Mouse (Mus musculus) R1 (cell line): ENCODE data around the gene Tead3.

Source experiments
- DNase-seq: peaks from one replicate; pipeline ENCODE4 v3.0.0-alpha.2; 2018; ENCODE audit warnings: low read depth, low spot score

Gene Tead3

DNA sequence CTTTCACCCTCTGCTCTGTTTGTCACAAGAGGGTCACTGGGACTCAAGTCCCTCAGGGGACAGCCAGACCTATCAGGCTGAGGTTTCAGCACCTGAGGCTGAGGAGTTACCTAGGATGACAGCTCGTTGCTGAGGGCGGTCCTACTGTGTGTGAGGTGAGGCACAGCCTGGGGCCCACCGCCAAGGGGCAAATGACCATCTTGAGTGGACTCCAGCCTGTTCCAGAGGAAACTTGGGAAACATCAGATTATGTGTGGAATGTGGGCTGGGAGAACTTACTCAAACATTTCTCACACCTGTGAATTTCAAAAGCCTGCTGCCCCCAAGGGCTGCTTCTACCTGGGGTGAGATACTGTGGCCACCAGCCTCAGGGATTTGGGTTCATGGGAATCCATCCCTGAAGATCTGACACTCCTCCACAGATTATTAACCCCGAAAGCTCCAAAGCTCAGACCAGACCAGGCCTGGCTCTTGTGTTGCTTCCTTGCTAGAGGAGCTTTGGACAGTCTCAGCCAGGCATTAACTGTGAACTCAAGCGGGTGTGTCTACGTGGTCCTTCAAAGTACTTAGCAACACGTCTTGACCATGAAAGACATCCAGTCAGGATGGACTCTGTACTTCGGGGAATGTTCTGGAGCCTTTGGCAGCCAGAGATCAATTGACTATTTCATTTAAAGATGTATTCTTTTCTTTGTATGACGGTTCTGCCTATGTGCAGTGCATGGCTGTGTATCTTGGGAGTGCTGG is 10.1 kb upstream of the Tead3 start:
- DNase-seq: no peak

DNA sequence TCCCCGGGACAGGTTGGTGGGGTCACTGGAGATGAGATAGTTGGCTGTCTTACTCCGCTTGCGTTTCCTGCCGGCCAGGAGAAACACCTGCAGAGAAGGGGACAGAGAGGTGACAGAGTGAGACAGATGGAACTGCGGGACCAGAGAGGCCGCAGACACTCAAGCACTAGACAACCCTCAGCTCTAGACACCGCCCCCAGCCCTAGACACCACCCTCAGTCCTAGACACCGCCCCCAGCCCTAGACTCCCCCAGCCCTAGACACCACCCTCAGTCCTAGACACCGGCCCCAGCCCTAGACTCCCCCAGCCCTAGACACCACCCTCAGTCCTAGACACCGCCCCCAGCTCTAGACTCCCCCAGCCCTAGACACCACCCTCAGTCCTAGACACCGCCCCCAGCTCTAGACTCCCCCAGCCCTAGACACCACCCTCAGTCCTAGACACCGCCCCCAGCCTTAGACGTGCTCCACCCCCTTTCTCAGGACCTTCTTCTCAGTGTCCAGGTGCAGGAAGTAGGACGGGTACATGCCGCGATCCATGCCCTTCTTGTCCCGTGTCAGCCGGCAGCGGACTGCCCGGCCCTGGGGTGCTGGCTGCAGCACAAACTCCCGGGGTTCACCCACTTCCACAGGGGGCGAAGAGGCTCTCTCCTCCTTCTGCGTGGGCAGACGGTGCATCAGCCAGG is 8.1 kb upstream of the Tead3 start:
- peak; percentile 85 for DNase-seq

DNA sequence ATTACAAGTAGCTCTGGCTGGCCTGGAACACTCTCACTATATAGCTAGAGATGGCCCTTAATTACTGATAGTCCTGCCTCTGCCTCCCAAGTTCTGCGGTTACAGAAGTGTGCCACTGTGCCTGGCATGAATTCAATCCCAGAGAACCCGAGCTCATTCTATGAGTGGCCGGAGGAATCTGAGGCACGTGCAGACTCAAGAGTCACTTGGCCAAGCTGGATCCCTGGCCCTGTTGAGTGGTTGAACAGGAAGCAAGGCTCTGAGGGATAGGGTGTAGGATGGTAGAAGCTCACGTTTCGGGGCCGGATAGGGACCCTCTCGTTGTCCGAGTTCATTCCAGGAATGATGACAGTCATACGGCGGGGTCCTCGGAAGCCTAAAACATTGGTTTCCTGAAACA is 5.3 kb upstream of the Tead3 start:
- no peak for DNase-seq

DNA sequence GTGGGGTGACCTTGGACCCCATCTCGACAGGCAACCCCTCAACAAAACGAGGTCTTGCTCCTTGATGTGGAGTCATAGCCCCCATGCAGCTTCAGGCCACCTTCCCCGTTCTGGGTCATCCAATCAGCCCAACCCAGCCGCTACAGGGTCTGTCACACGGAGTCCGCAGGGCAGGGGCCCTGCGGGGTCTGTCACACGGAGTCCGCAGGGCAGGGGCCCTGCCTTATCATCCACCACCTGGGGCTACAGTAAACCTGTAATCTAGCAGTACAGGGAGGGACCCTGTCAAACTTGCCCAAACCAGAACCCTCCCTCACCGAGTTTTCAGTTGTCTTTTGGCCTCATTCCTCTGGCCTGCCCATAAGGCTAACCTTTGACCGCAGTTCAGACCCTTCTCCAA is 1.4 kb upstream of the Tead3 start:
- DNase-seq: no peak

DNA sequence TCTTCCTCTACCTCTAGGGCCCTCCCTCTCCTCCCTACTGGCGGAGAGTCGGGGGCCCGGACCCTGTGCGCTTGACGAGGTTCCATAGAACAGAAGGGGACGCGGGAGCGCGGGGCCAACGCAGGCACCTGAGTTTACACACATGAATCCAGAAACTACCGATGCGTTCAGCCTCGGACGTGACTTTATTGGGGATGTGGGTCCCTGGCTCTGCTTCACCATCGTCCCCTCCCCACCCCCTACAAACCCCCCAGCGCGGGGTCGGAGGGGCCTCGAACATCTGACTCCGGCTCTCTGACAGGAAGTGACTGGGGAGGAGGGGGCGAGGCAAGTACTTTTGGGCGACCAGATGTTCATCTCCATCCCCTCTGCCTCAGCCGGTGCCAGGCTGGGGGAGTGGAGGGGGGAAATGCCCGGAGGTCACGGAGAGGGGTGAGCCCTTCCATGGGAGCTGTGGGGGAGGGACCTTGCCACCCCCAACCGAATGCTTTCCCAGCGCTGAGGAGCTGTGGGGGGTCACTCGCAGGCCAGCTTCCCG is 805 bp upstream of the Tead3 start:
- no peak for DNase-seq

DNA sequence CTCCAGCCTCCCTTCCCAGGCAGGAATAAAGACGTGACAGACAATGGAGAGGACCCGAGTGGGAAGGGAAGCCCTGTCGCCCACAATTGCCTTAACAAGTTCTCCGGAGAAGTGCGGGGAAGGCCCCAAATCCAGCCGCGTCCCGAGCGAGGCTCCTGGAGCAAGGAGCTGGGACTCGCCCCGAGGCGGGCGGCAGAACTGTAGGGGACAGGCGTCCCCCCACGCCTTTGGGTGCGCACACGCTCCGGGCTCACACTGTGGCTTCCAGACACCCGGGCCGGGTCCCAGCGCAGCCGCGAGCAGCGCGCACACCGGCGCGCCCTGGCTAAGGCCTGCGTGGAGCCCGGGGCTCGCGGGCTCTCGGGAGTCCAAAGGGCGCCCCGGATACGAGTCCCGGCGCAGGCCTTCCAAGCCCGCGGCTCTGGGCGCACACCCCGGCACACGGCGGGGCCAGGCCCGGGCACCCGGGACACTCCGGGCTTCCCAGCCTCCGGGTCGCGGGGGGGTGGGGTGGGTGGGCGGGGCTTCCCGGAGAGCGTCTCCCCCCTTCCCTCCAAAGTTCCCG is 634 bp downstream of the Tead3 start:
- DNase-seq: peak; percentile 60

DNA sequence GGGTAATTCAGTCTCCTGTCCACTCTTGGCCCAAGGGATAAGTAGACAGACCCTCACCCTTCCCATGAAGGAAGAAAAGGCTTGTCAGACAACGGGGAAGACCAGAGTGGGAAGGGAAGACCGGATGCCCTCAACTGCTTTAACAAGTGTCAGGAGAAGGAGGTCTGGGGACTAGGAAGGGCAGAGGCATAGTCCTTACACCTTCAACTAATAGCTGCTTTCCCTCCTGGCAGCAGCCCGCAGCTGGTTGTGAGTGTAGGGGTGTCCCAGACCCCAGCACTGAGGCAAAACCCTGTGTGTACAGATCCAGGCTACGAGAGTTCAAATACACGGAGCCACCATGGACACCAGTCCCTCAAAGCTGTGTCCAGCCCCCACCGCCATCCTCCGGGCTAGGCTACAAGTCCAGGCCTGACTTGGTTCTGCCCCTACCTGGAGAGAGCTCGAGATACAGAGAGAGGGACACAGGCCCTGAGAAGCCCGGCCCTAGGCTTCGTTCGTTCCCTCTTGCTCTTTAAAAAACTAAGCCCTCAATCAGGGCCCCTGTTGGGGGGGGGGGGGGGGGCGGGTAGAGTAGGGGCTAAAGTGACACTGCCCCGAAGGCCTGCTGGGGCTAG is 1.2 kb downstream of the Tead3 start:
- no peak for DNase-seq

DNA sequence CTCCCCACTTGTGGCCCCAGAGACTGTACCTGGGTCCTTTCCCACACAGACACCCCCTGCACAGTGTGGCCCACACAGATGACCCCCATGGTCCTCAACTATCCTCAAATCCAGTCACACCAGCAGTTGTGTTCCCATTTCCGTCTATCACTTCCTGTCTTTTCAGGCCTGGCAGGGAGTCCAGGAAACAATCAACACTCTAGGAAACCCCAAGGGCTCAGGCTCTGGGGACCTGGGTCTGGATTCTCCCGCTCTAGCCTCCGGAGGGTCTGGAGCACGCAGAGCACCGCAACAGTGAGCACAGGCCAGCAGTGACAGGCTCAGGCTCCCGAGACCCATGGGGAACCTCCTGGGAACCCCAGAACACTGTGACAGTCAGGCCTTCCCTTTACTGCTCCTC is 2.4 kb downstream of the Tead3 start:
- DNase-seq: no peak

DNA sequence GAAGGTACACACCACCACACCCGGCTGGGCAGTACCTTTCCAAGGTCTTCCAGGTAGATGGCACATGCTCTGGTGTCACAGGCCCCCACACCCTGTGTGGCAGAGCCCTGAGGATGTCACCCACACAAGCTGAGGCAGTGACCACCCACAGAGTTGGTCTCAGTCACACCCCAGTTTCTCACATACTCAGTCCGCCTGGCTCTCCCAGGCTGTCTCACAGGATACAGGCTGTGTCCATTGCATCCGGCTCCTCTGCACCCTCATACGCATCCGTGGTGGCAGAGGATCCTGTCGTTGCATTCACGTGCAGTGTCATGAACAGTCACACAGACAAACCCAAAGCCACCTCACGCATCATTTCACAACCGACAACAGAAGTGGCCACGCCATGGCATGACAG is 3.3 kb downstream of the Tead3 start:
- no peak for DNase-seq

DNA sequence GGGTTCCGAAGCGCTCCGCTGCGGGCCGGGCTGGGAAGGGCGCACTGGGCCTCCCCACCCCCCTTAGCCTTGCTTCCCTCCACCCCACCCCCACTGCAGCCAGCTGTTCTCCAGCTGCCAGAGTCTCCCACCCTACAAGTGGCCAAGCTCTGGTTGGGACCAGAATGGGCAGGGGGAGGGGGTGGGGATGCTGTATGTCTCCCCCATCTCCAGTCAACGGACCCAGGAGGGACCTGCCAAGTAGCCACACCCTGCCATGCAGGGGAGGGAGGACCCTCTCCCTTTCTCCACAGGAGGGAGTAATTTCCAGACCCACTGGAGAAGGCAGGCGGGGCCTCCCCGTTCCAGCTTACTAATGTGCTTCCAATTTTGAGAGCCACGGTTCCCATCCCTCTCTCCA is 4.7 kb downstream of the Tead3 start:
- no peak for DNase-seq

DNA sequence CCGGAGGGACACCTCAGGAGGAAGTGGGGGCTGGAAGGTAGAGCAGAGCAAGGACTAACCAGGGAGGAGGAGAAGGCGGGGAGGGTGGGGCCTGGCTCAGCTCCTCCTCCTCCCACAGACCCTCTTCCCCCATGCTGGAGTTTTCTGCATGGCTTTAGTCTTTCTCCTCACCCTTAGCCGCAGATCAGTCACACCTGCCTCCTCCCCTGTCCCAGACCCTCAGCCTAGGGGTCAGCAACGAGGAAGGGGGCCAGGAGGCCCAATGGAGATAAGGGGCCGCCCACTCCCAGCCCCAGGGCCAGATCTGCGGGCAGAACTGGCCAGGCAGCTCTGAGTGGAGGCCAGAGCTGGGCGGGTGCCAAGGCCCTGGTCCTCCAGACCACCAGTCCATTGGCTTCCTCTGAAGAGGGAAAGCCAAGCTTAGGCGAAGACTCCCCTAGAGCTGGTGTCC is 5.3 kb downstream of the Tead3 start:
- DNase-seq: peak; percentile 42

DNA sequence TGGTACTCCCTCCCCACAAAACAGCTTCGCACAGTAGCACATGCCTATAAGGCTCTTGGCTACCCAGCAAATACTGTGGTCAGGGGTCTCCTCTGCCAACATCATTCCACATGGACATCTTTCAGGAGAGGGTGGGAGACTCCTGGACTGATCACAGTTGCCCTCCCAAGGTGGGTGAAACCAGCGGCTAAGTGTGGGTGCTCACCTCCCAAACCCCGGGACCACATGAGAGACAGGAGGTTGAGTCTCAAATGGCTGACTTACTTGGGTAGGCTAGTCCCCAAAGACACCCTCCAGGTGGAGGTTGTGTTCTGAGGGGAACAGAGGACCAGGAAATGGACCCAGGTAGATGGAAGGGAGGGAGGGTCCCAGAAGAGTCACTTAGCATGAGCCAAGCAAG is 5.9 kb downstream of the Tead3 start:
- no peak for DNase-seq

DNA sequence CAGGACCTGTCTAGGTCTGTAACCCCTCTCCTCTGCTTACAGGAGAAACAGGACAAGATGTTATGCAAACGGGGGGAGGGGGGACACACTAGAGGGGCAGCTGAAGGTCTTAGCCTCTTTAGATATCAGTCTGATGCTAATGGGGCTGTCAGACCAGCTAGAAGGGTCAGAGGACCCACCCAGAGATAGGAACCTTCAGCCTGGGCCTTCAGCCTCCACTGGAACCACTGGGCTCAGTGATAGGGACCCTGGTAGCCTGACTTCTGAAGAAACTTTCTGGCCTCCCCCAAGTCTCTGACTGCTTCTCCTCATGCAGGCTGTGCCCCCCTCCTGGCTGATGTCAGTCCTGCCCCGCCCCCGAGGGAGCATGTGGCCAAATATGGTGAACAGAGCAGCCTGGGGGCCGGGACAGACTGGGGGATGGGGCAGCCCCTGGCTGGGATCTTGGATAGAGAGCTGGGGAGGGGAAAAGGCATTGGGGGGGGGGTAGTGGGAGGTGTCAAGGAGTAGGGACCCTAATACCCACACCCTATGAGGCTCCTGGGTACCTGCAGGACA is 6.5 kb downstream of the Tead3 start:
- DNase-seq: peak; percentile 40

DNA sequence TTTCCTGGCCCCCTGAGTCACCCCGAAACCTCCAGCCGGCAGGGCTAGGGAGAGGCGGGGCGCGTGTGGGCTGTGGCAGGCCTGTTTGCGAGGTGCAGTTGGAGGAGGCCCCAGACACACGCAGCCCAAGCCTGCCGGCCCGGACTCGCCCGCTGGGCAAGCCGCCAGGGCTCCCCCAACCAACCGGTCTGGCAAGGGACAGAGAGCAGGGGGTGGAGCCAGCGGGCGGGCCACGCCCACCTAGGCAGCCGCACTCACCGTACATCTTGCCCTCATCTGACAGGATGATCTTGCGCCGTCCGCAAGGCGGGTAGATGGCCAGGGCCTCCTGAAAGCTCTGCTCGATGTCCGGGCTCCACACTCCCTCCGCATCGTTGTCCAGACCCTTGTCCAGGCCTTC is 9.5 kb downstream of the Tead3 start:
- DNase-seq: peak; percentile 77

DNA sequence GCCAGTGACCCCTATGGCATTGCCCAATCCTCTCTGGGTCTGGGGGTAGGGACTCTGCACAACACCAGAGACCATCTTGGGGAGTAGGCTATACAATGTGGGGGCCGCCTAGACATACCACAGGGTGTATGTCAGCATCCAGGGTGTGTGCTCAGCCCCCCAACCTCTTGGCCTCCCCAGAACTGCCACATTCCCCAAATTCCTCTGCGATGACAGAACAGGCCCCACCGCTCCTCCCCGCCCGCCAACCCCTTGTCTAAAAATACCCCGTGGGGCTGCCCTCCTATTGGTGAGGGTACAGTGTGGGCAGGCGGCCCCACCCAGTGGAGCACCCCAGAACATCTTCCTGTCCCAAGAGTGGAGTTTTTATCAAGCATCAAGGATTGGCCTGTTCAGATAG is 10.0 kb downstream of the Tead3 start:
- peak; percentile 30 for DNase-seq

DNA sequence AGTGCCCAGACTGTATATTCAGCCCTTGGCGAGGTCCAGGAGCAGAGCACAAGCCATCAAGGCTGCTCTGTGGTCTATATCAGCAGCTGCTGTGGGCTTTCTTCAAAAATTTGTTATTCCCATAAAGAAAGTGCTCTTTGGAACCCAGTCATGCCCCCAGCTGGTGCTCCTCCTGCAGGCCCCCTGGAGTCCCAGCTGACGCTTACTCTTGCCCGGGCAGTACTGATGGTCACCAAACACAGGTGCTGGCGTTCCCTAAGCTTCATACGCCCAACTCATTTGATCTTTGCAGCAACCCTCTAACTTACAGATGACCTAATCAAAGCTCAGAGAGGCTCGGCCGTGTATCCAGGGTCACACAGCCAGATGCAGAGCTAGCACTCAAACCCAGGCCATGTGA is 13.1 kb downstream of the Tead3 start:
- no peak for DNase-seq

DNA sequence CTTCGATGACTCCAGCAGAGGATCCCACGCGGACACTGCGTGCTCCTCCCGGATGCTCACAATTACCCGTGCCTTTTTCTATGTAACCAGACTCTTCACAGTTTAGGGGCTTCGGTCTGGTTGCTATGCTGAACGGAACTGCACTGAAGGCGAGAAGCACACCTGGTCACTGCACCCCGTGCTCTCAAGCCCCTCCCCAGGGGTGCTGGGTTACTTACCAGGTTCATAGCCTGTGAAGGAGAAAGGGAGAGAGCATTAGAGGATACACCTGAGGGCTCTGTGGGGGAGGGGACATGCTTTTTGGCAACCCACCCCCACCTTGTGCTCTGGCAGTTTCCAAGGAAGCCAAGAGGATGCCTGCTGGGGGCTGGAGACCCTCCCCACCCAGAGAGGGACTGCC is 15.3 kb downstream of the Tead3 start:
- no peak for DNase-seq

DNA sequence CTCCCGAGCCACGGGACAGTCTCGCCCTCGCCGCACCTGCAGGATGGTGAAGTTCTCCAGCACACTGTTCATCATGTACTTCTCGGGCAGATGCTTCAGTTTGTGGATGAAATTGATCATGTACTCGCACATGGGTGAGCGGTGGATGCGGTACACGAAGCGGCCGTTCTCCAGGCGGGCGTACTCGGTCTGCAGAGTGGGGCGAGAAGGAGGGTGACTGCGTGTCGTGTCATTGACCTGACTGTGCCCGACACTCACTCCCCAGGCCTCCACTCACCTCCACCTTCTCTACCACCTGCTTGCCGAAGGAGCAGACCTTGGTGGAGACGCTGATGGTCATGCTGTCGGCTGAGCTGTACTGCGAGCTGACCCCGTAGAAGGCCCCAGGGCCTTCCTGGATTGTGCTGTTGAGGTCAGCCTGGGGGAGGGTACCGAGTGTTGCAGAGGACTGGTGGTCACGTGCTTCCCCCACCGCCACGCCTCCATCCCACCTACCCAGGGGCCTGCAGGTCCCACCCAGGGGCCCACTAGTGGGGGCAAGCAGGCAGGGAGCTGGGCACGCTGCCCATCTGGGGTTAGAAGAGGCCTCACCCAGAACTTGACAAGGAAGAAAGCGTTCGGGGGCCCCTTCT is 17.6 kb downstream of the Tead3 start:
- peak; percentile 39 for DNase-seq

DNA sequence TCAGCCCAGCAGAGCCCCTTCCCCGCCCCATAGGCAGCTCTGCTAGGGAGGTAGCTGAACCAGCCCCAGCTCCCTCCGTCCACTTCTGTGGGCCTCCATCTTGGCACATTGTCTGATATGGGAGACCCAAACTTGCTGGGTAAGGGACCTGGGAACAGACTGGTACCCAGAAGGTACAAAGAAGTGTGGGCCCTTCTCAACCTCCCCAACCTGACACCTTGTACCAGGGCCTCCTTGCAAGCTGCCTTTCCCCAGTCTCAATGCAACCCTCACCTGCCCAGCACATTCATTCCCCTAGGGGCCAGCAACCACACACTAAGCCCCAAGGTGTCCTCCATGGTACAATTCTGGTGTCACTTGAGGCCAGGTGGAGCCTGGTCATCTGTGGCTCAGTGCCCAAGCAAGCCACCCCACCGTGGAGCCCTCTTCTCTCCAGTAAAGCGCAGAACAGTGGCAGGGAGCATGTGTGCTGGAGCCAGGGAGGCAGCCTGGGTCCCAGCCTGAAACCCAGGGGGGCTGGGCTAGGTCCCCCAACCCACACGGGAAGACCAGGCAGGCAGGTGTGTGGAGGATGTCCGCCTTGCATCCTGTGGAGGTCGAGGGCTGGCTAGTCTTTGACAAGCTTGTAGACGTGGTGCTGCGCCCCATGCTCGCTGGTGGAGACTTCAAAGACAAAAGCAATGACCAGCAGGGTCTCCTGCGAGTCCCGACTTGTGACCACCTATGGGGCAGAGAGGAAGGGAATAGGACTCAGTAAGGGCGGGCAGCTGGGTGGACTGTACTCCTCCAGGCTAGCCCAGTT is 18.3 kb downstream of the Tead3 start:
- peak; percentile 76 for DNase-seq

DNA sequence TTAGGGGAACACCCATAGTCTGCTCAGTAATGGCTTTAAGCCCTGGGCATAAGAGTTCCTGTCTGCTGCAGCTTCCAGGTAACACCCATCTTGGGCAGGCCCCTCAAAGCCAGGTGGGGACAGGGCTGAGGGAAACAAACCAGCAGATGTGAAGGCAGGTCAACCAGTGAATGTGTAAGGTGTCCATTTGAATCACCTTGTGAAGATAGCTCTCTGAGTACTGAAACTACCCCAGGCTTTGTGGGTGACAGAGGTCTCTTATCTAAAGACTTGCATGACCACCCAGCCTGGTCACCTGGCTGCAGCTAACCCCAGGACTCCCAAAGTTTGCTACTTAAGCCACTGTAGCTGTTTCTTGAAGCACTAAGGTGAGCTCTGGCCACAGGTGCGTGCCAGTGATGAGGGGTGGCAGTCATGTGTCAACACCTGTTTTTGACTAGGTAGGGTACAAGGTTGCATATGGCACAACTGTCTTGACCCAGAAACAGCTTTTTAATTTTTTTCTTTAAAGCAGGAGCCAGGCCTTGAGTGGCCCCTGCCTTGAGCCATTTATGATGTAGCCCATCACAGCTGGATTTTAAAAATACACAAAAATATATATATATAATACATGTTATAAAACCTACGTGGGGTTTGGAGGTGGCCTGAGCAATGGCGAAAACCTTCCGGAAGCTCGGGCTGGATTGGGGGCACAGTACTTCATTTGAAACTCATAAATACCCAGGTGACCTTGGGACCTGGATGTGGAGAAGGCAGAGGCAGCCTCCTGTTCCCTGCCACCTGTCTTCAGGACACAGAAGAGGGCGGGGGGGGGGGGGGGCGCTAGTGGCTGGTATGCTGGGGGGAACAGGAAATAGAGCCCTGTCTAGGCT is 19.1 kb downstream of the Tead3 start:
- peak; percentile 53 for DNase-seq
